Mouse (Mus musculus): ENCODE data around the gene Sema4c. TPM values are rescaled to one million over a fixed set of nuclear protein-coding genes. Genes with fewer than 3 reads are reported as not detected.

The Sema4c gene
- polyA plus RNA-seq (2012; rRNA removed): 15.5 and 16.8 TPM in 2 replicates

- peak; percentile 63 for DNase-seq
- WGBS: 3% methylated on average over 69 of the region's 69 CpGs
Observed at GRCm38 (mm10) chr1:36558031-36558993, at the start of gene Sema4c. TSS of gene Sema4c (minus strand) at chr1:36558349.

DNA sequence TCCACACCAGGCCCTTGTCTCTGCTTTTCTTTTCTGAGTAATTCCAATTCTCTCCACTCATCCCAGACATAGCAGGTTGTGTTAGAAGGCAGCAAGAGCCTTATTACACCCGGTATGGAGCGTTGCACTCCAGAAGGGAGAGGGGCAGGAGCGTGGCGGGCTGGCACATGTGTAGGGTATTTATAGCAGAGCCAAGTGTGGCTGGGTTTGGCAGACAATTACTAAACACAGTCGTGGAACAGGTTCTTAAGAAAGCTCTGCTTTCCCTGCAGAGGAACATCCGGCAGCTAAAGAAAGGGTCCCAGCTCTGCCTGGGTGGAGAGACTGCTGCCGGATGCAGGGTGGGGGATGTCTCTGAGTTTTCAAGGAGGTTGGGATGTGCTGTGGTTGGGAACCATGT is 48.8 kb upstream of the Sema4c start:
- Histone ChIP-seq H3K27ac (ENCODE audit: control insufficient read depth, insufficient read depth, low read length) (no peak overlapping the region), H3K4me3 (ENCODE audit: control insufficient read depth, insufficient read depth, low read length) (no peak overlapping the region), H3K4me1 (replicated peaks; ENCODE audit: control insufficient read depth, insufficient read depth, low read length) (peaks cover 45% of the 10 kb centered on the region), H3K36me3 (ENCODE audit: control insufficient read depth, insufficient read depth, low read length) (no peaks in the 10 kb centered on the region), H3K27me3 (ENCODE audit: control insufficient read depth, insufficient read depth, low read length) (no peaks in the 10 kb centered on the region)
- WGBS: 91% methylated on average over 7 of the region's 7 CpGs
- no peak for DNase-seq
- TF ChIP-seq CTCF (IDR thresholded peaks at IDR 0.05; ENCODE audit: borderline replicate concordance, control insufficient read depth, extremely low read depth, insufficient read depth, low read length, poor library complexity) (no peak), POLR2A (IDR thresholded peaks at IDR 0.05; ENCODE audit: control insufficient read depth, extremely low read depth, insufficient read depth, low read length, poor library complexity) (no peak)

More at GRCm38 (mm10) chr1:36558031-36558993, at the start of gene Sema4c:
- no peaks in the 10 kb centered on the region for H3K36me3 ChIP-seq (ENCODE audit: control insufficient read depth, insufficient read depth, low read length)
- TF ChIP-seq POLR2A (IDR thresholded peaks at IDR 0.05; ENCODE audit: control insufficient read depth, extremely low read depth, insufficient read depth, low read length, poor library complexity) (no peak), CTCF (IDR thresholded peaks at IDR 0.05; ENCODE audit: borderline replicate concordance, control insufficient read depth, extremely low read depth, insufficient read depth, low read length, poor library complexity) (no peak)
- peaks cover 39% of the 10 kb centered on the region for H3K4me1 ChIP-seq (replicated peaks; ENCODE audit: control insufficient read depth, insufficient read depth, low read length)
- peak within 1 kb of the TSS; percentile 57 for H3K4me3 ChIP-seq (ENCODE audit: control insufficient read depth, insufficient read depth, low read length)
- no peak within 1 kb of the TSS for H3K27ac ChIP-seq (ENCODE audit: control insufficient read depth, insufficient read depth, low read length)
- no peaks in the 10 kb centered on the region; the same call in 1 of the 2 replicates for H3K27me3 ChIP-seq (ENCODE audit: control insufficient read depth, insufficient read depth, low read length)

GRCm38 (mm10) chr1:36604254-36605156 is 46.4 kb upstream of the Sema4c start:
- 0 out of 2 replicates have a peak overlapping the region, but pooled peaks have one; percentile 3 for H3K27ac ChIP-seq (ENCODE audit: control insufficient read depth, insufficient read depth, low read length)
- DNase-seq: no peak
- 28% methylated on average over 12 of the region's 12 CpGs for WGBS

DNA sequence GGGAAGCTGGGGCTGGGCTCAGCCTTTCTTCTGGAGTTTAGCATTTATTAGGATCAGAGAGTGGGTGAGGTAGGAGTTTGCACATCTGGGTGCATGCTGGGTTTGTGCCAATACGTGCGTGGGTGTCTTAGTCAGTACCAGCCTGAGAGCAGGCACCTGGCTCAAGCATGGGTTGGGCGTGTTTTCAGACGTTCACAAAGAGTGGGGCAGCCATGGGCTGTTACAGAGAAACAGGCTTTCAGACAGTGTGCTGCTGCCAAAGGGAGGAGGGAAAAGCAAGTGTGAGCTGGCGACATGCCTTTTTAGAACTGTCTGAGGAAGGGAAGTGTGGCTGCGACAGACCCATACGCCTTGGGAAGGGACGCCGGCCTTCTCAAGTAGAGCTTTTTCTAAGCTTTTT is 45.2 kb upstream of the Sema4c start:
- H3K36me3 ChIP-seq (ENCODE audit: control insufficient read depth, insufficient read depth, low read length): no peaks in the 10 kb centered on the region
- H3K27ac ChIP-seq (ENCODE audit: control insufficient read depth, insufficient read depth, low read length): peak overlapping the region; percentile 1; the same call in 1 of the 2 replicates
- DNase-seq: no peak
- H3K4me1 ChIP-seq (replicated peaks; ENCODE audit: control insufficient read depth, insufficient read depth, low read length): peaks cover 34% of the 10 kb centered on the region
- WGBS: 4% methylated on average over 9 of the region's 9 CpGs
- H3K27me3 ChIP-seq (ENCODE audit: control insufficient read depth, insufficient read depth, low read length): no peaks in the 10 kb centered on the region
- no peak overlapping the region for H3K4me3 ChIP-seq (ENCODE audit: control insufficient read depth, insufficient read depth, low read length)
- no peak for TF ChIP-seq POLR2A (IDR thresholded peaks at IDR 0.05; ENCODE audit: control insufficient read depth, extremely low read depth, insufficient read depth, low read length, poor library complexity)
- TF ChIP-seq CTCF (IDR thresholded peaks at IDR 0.05; ENCODE audit: borderline replicate concordance, control insufficient read depth, extremely low read depth, insufficient read depth, low read length, poor library complexity): no peak

More at GRCm38 (mm10) chr1:36604254-36605156, 46.4 kb upstream of the Sema4c start:
- no peaks in the 10 kb centered on the region for H3K27me3 ChIP-seq (ENCODE audit: control insufficient read depth, insufficient read depth, low read length)
- TF ChIP-seq CTCF (IDR thresholded peaks at IDR 0.05; ENCODE audit: borderline replicate concordance, control insufficient read depth, extremely low read depth, insufficient read depth, low read length, poor library complexity): no peak
- TF ChIP-seq POLR2A (IDR thresholded peaks at IDR 0.05; ENCODE audit: control insufficient read depth, extremely low read depth, insufficient read depth, low read length, poor library complexity): no peak
- H3K4me3 ChIP-seq (ENCODE audit: control insufficient read depth, insufficient read depth, low read length): no peak overlapping the region
- H3K4me1 ChIP-seq (replicated peaks; ENCODE audit: control insufficient read depth, insufficient read depth, low read length): peaks cover 38% of the 10 kb centered on the region
- H3K36me3 ChIP-seq (ENCODE audit: control insufficient read depth, insufficient read depth, low read length): no peaks in the 10 kb centered on the region

- TF ChIP-seq CTCF (IDR thresholded peaks at IDR 0.05; ENCODE audit: borderline replicate concordance, control insufficient read depth, extremely low read depth, insufficient read depth, low read length, poor library complexity): no peak
- no peak for TF ChIP-seq POLR2A (IDR thresholded peaks at IDR 0.05; ENCODE audit: control insufficient read depth, extremely low read depth, insufficient read depth, low read length, poor library complexity)
- Histone ChIP-seq H3K36me3 (ENCODE audit: control insufficient read depth, insufficient read depth, low read length) (no peaks in the 10 kb centered on the region), H3K4me1 (replicated peaks; ENCODE audit: control insufficient read depth, insufficient read depth, low read length) (peaks cover 32% of the 10 kb centered on the region), H3K27me3 (ENCODE audit: control insufficient read depth, insufficient read depth, low read length) (no peaks in the 10 kb centered on the region), H3K4me3 (ENCODE audit: control insufficient read depth, insufficient read depth, low read length) (no peak overlapping the region), H3K27ac (ENCODE audit: control insufficient read depth, insufficient read depth, low read length) (no peak overlapping the region)
- 68% methylated on average over 4 of the region's 4 CpGs for WGBS
- no peak for DNase-seq
Observed at GRCm38 (mm10) chr1:36602271-36602670, 44.1 kb upstream of the Sema4c start.

- no peak for DNase-seq
- Histone ChIP-seq H3K4me3 (ENCODE audit: control insufficient read depth, insufficient read depth, low read length) (no peak overlapping the region), H3K4me1 (replicated peaks; ENCODE audit: control insufficient read depth, insufficient read depth, low read length) (peaks cover 37% of the 10 kb centered on the region), H3K36me3 (ENCODE audit: control insufficient read depth, insufficient read depth, low read length) (no peaks in the 10 kb centered on the region), H3K27ac (ENCODE audit: control insufficient read depth, insufficient read depth, low read length) (no peak overlapping the region), H3K27me3 (ENCODE audit: control insufficient read depth, insufficient read depth, low read length) (no peaks in the 10 kb centered on the region)
- TF ChIP-seq POLR2A (IDR thresholded peaks at IDR 0.05; ENCODE audit: control insufficient read depth, extremely low read depth, insufficient read depth, low read length, poor library complexity): no peak
- no peak for TF ChIP-seq CTCF (IDR thresholded peaks at IDR 0.05; ENCODE audit: borderline replicate concordance, control insufficient read depth, extremely low read depth, insufficient read depth, low read length, poor library complexity)
- WGBS: 84% methylated on average over 2 of the region's 2 CpGs
Observed at GRCm38 (mm10) chr1:36598411-36598810, 40.3 kb upstream of the Sema4c start.

Data from thymus, adult 2 months (tissue).